Mouse (Mus musculus) Patski (cell line): Measurements from ENCODE around the gene Exoc6. TPM values are rescaled to one million over a fixed set of nuclear protein-coding genes. Genes with fewer than 3 reads are reported as not detected.

Experiments
- ATAC-seq: fragments of 100-300 bp; one replicate; pipeline ENCODE4 v1.8.0; 2021
- CTCF ChIA-PET: fragments of 350-600 bp; sonication (Branson Sonifier 250); formaldehyde crosslinking; loops from one replicate; lab custom pipeline; 2022; ENCODE audit warnings: inconsistent platforms; lab: Charles Lee
- POLR2A ChIA-PET: fragments of 350-600 bp; sonication (Branson Sonifier 250); formaldehyde crosslinking; loops from one replicate; lab custom pipeline; 2022; ENCODE audit warnings: antibody characterized with exemption, inconsistent platforms; lab: Charles Lee
- DNase-seq: peaks from one replicate; pipeline ENCODE4 v3.0.0-alpha.2; 2011; ENCODE audit warnings: low read depth, low spot score
- H3K27me3 ChIP-seq: fragments of 371-371 bp; one replicate; pipeline ENCODE4 v1.5.1; 2021
- CTCF ChIP-seq: fragments of 100-300 bp; IDR thresholded peaks from one replicate; pipeline ENCODE4 v1.5.1; 2021
- in situ Hi-C: fragments of 300-500 bp; cut with MboI; formaldehyde crosslinking; loops from 3 replicates; pipeline ENCODE4 v1.11.1; 2018; ENCODE audit warnings: low pct_unique_long_range_greater_than_20kb, mixed read lengths
- polyA plus RNA-seq: library from polyadenylated mRNA; unstranded; gene quantifications from one replicate; pipeline ENCODE4 v1.2.3, GENCODE M21; 2021

Exoc6 gene
- 56.2 TPM for polyA plus RNA-seq

GRCm38 (mm10) chr19:37550101-37551039, at the start of gene Exoc6:
Exoc6 (plus strand) TSS chr19:37550418.
- ChIA-PET CTCF (interaction anchor here (1.0 to 2.3 kb wide), 6 partner anchors 8 to 14 kb away, joined by 3 to 11 read pairs (median 3); no protein-coding TSS in a partner anchor), POLR2A (interaction anchor here (0.8 kb wide), 1 partner anchor 286 kb away, joined by 3 read pairs; no protein-coding TSS in a partner anchor)
- DNase-seq, result no peak
- H3K27me3 ChIP-seq, result peaks cover 5% of the 10 kb centered on the region
- peak; percentile 64 for TF ChIP-seq CTCF
- in situ Hi-C loops, result loop anchor here (10.0 kb wide), 1 partner anchor 484 kb away; no protein-coding TSS in a partner anchor
- peak; percentile 70 for ATAC-seq

DNA sequence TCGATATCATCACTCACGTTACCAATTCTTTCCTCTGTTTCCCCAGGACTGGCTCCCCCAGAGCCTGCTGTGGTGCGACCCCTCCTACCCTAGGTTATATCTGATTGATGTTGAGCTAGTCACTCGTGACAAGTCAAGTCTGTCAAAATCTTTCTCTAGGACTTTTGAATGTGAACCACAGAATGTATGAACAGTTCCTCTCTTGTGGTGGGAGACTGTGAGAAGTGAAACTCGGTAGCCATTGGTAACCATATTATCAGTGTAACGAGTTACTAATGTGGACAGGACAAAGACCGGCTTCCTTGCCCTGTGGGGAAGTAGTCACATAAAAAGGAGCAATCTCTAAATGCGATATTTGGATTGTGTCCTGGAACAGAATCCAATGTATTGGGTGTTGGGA, 47.2 kb upstream of the Exoc6 start:
- no peak for DNase-seq
- in situ Hi-C loops, result no loop called here

GRCm38 (mm10) chr19:37506066-37506465, 44.2 kb upstream of the Exoc6 start:
- peaks cover 4% of the 10 kb centered on the region for H3K27me3 ChIP-seq
- TF ChIP-seq CTCF, result no peak
- DNase-seq (no peak), ATAC-seq (no peak)
- ChIA-PET POLR2A (interaction anchor here (1.0 kb wide), 1 partner anchor 21 kb away, joined by 3 read pairs; no protein-coding TSS in a partner anchor), CTCF (interaction anchor here (0.6 to 2.6 kb wide), 4 partner anchors 11 to 131 kb away, joined by 3 to 7 read pairs (median 4); no protein-coding TSS in a partner anchor)
- in situ Hi-C loops, result no loop called here

More for the DNA sequence above, 47.2 kb upstream of the Exoc6 start:
- ChIA-PET CTCF (no interaction called here), POLR2A (no interaction called here)
- no peak for ATAC-seq
- no peak for TF ChIP-seq CTCF
- peaks cover 4% of the 10 kb centered on the region for H3K27me3 ChIP-seq

DNA sequence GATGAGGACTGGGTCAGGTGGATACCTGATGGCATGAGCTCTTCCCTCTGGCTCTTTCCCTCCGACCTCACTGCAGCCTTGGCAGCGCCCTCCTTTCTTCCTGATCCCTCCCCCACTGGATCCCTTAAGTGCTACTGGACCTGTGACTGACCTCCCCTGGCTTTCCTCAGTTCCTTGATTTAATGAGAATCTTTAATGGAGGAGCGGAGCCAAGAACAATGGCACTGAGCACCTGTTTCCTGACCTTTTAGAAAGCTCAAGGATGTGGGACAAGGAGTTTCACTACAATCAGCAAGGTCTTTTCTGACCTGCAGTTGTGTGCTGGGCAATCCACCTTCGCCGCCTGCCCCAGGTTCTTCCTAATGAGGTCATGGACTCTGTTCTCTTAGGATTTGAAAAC, 43.6 kb upstream of the Exoc6 start:
- peaks cover 4% of the 10 kb centered on the region for H3K27me3 ChIP-seq
- in situ Hi-C loops, result no loop called here
- DNase-seq (no peak), ATAC-seq (no peak)
- no peak for TF ChIP-seq CTCF
- CTCF ChIA-PET, result interaction anchor here (1.5 to 2.6 kb wide), 3 partner anchors 11 to 23 kb away, joined by 3 to 7 read pairs (median 4); no protein-coding TSS in a partner anchor
- POLR2A ChIA-PET, result interaction anchor here (1.0 kb wide), 1 partner anchor 20 kb away, joined by 3 read pairs; no protein-coding TSS in a partner anchor

DNA sequence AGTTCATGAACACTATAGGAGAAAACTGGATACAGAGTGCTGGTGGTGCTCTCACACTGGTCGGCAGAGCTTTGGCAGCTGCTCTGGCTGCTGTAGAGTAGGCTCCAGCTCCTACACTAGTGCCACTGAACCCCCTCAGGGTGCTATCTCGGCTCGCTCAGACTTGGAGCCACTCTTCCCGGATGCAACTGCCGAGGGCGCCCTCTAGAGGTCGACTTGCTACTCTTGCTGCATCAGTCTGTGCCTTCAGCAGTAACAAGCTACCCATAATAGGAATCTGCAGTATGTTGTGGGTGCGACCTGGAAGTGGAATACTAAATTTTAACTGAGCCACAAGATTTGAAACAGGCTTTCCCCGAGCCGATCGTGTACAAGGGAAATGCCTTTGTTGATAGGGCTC, 40.5 kb upstream of the Exoc6 start:
- in situ Hi-C loops, result loop anchor here (5.0 kb wide), 1 partner anchor 82 kb away; no protein-coding TSS in a partner anchor
- H3K27me3 ChIP-seq, result no peaks in the 10 kb centered on the region
- DNase-seq (no peak), ATAC-seq (peak; percentile 80)
- ChIA-PET CTCF (interaction anchor here (0.6 to 1.8 kb wide), 11 partner anchors 8 to 136 kb away, joined by 3 to 16 read pairs (median 4); no protein-coding TSS in a partner anchor), POLR2A (interaction anchor here (0.6 to 0.7 kb wide), 2 partner anchors 13 to 208 kb away, joined by 3 read pairs; no protein-coding TSS in a partner anchor)
- peak; percentile 96 for TF ChIP-seq CTCF

DNA sequence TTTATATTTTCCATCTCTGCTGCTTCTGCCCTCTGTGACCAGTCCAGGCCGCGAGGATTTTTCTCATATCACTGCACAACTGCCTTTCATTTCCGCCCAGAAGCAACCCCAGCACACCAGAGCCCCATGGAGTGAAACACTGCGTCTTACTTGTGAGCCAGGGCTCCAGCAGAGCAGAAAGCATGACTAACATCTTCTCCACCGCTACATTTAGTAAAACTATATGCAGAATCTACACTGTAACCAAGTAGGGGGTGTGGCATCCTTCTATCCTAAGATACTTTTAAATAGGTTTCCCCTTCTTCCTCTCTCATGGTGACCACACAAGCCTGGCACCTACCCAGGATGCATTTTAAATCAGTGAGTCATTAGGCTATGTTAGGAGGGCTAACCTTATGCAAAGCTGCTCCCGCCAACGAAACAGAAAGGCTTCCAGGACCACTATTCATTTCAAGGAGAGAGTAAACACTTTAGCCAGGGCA, 35.4 kb upstream of the Exoc6 start:
- no peaks in the 10 kb centered on the region for H3K27me3 ChIP-seq
- TF ChIP-seq CTCF, result no peak
- ChIA-PET CTCF (interaction anchor here (0.7 to 1.4 kb wide), 2 partner anchors 13 to 15 kb away, joined by 3 to 4 read pairs; no protein-coding TSS in a partner anchor), POLR2A (no interaction called here)
- peak; percentile 84 for DNase-seq
- peak; percentile 93 for ATAC-seq
- in situ Hi-C loops, result loop anchor here (5.0 kb wide), 1 partner anchor 88 kb away; no protein-coding TSS in a partner anchor

DNA sequence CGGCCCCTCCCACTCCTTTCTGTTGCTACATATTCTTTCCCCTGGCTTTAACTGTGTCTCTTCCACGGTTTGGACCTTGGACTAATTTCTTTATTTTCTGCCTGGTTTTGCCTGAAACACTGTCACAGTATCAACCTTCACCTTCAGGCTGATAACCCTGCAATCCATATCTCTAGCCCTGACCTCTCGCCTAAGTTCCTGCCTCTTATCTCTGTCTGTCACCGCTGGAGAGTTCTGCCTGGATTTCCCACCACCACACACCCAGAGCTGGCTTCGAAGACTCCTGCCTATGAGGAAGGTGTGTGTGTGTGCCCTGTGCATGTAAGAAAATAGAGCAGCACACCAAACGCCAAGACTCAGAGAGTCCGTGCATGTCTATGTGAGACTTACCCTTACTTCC, 32.8 kb upstream of the Exoc6 start:
- ChIA-PET POLR2A (no interaction called here), CTCF (interaction anchor here (0.9 to 1.7 kb wide), 2 partner anchors 11 kb away, joined by 3 to 5 read pairs; no protein-coding TSS in a partner anchor)
- ATAC-seq (no peak), DNase-seq (no peak)
- no peaks in the 10 kb centered on the region for H3K27me3 ChIP-seq
- no peak for TF ChIP-seq CTCF
- in situ Hi-C loops, result no loop called here

- ChIA-PET POLR2A (no interaction called here), CTCF (interaction anchor here (1.1 to 1.2 kb wide), 2 partner anchors 9 to 11 kb away, joined by 3 to 5 read pairs; no protein-coding TSS in a partner anchor)
- TF ChIP-seq CTCF, result no peak
- DNase-seq (no peak), ATAC-seq (no peak)
- H3K27me3 ChIP-seq, result no peaks in the 10 kb centered on the region
- in situ Hi-C loops, result no loop called here
Observed at GRCm38 (mm10) chr19:37520740-37521433, 29.3 kb upstream of the Exoc6 start.

GRCm38 (mm10) chr19:37521434-37521781, 28.8 kb upstream of the Exoc6 start:
- no peaks in the 10 kb centered on the region for H3K27me3 ChIP-seq
- in situ Hi-C loops, result no loop called here
- ChIA-PET POLR2A (no interaction called here), CTCF (interaction anchor here (1.1 to 1.2 kb wide), 2 partner anchors 9 to 12 kb away, joined by 3 to 5 read pairs; no protein-coding TSS in a partner anchor)
- DNase-seq, result no peak
- ATAC-seq, result no peak
- TF ChIP-seq CTCF, result no peak
